Mouse (Mus musculus): ENCODE measurements around the gene Gm17087. TPM values are rescaled to one million over a fixed set of nuclear protein-coding genes. Genes with fewer than 3 reads are reported as not detected.

Gm17087 gene
- polyA plus RNA-seq, 1 experiment from 2014 or later = not detected

DNA sequence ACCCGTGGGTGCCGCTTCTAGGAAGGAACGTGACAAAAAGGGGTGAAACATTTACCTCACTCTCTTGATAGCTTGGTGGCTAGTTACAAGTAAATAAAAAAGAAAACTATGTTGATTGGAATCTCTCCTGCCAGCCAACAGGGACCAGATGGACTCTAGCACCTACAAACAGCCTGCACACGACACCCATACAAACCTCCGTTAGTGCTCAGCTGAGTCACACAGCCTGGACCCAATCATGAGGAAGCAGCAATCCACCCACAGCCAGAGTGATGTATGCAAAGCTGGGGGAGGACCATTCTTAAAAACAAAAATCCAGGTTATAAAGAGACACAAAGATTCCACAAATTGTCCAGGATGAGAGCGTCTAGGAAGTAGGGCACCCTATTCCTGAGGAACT is 50.7 kb downstream of the Gm17087 start:
- no peak overlapping the region for H3K4me2 ChIP-seq
- no peak overlapping the region for H3K9ac ChIP-seq
- no peaks in the 10 kb centered on the region for H3K4me1 ChIP-seq (replicated peaks)
- no peaks in the 10 kb centered on the region for H3K9me3 ChIP-seq (replicated peaks)
- WGBS (ENCODE audit: insufficient replicate concordance) = 63% methylated on average over 6 of the region's 6 CpGs
- H3K27ac ChIP-seq (replicated peaks) = no peak overlapping the region
- H3K27me3 ChIP-seq = peaks cover 7% of the 10 kb centered on the region
- ATAC-seq (ENCODE audit: insufficient read depth) = no peak
- H3K36me3 ChIP-seq (replicated peaks) = no peaks in the 10 kb centered on the region
- no peak overlapping the region for H3K4me3 ChIP-seq (replicated peaks)

Other genes starting within 250 kb of the Gm17087 start
- 0.05 and 0.06 TPM in 2 replicates for gene Prr18, start 229.5 kb downstream of the Gm17087 start, polyA plus RNA-seq (2015; fragmentation: Nextera tagmentation; extraction: Ambion mirVana)
- gene T2, start 211.0 kb downstream of the Gm17087 start, polyA plus RNA-seq (2015; fragmentation: Nextera tagmentation; extraction: Ambion mirVana) = not detected in 2 replicates
- not detected in 2 replicates for gene T, start 132.5 kb downstream of the Gm17087 start, polyA plus RNA-seq (2015; fragmentation: Nextera tagmentation; extraction: Ambion mirVana)
- gene Pde10a, start 41.6 kb downstream of the Gm17087 start, polyA plus RNA-seq (2015; fragmentation: Nextera tagmentation; extraction: Ambion mirVana) = 0.53 and 0.67 TPM in 2 replicates

All from liver, embryonic 15.5 days (tissue).